Mouse (Mus musculus) cerebellum, postnatal 14 days (tissue): ENCODE data around the gene Mef2d.

Source experiments
- DNase-seq, 2 experiments: peaks; one replicate each; pipeline ENCODE4 v3.0.0; 2021; ENCODE audit warnings: mixed read lengths in 2 of 2

Mef2d gene

GRCm38 (mm10) chr3:88138336-88139242 lies 3.6 kb upstream of the Mef2d start:
- peak; percentile 93 to 97 for DNase-seq

GRCm38 (mm10) chr3:88139243-88140177 lies 2.7 kb upstream of the Mef2d start:
- peak; percentile 88 for DNase-seq

DNA sequence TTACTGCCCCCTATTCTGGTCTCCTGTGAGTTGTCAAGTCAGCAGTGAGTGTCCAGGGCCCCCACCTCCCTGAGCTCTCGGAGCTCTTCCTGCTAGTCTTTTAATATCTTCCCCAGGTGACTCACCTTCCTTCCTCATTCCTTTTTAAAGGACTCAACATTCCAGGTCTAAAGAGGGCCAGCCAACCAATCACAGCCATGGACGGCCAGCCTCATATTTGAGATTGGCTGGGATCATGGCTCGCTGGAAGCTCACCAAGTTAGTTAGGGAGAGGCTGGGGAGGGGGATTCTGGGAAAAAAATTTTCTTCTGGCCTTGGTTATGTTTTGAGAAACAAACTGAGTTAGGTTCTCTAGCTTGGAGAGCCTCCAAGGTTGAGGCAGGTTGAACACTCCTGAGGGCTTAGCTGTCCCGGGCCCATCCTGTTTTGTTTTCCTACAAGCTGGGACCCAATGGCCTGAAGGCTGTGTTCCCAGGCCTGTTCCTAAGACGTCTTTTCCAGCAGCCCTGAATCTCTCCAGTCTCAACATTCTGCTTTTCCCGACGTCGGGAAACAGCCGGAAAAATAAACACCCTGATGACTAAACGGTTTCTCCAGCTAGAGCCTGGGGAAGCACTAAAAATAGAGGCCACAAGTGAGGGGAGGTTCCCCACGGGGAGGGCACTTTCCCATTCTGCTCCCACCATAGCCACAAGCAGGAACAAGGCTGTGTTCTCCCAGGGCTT lies 1.8 kb upstream of the Mef2d start:
- peak; percentile 83 for DNase-seq

DNA sequence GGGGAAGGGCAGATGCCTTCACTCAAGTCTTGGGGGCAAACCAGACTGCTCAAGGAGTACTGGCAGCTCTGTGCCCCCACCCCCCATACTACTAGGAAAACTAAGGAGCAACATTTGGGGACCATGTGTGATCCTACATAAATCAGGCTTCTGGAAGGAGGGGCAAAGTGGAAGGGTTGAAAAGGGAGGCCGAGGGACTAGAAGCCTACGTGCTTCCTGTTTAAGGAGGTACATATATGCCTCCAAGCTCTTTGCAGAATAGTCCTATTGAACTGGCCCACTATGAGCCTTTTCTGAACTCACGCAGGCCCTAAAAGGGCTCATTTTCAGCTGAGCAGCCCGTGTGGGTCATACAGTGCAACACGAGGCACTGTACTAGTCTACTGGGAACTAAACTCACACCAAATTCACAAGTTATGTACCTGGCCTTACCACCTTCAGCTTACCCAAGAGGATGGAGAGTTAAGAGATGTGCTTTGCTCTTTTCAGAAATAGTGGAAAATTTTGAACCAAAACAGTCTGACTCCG lies 1.2 kb upstream of the Mef2d start:
- peak in 1 of 2 experiments; percentile 25 for DNase-seq

- DNase-seq = no peak
Observed at GRCm38 (mm10) chr3:88141439-88141786, 759 bp upstream of the Mef2d start.

DNA sequence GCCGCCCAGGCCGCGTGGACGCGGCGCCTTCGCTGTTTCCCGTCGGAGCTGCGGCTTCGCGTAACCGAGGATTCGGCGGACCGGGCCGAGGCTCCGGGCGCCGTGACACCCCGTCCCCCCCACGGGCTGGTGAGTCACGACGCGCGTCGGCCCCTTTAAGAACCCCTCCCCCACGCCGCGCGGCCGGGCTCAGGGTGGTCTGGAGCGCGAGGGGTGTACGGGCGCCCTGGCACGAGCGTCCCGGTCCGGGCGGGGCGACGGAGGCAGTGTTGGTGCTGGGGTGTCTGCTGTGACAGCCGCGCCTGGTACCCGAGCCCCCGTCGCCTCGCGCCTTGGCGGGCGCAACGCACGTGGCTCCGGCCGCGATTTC lies 359 bp downstream of the Mef2d start:
- DNase-seq = peak in 1 of 2 experiments; percentile 83

GRCm38 (mm10) chr3:88142916-88143771 lies 972 bp downstream of the Mef2d start:
- DNase-seq = peak; percentile 75 to 78

DNA sequence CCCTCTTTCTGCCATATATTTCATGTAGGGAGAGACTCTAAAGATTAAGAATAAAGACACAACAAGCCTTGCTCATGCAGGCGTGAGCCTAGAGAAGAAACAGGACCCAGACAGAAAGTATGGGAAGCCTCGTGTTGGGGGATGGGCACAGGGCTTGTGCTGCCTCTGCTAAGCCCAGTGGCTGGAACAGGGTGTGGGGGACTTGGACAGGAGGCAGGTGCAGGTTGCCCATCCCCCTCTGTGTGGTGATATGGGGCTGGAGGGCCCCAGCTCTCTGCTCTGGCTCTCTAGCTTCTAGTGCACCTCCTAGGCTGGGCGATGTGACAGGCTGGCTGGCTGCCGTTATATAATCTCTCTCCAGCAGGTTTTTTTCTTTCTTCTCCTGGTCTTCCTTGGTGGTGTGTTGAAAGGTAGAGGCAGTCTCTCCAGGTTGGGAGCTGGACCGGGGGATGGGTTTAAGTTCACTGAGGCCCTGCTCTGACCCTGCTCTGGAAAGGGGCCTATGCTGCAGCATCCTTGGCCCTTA lies 1.9 kb downstream of the Mef2d start:
- peak; percentile 71 to 74 for DNase-seq

GRCm38 (mm10) chr3:88144648-88145410 lies 2.7 kb downstream of the Mef2d start:
- peak in 1 of 2 experiments; percentile 27 for DNase-seq

DNA sequence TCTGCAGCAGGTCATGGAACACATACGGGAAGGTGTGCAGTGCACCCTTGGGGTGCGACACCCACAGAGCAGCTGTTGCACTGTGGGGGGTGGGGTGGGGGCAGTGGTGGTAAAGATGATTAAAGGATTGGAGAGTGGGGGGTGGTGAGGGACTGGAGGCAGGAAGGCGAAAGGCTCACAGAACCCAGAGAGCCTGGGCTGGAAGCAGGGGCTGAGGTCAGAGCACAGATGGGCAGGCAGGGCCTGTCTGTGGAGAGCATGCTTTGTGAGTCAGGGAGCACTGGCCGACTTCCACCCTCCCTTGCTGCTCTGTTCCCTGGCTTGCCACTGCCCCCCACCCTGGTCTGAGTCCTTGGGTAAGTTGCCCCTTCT lies 3.2 kb downstream of the Mef2d start:
- DNase-seq = peak; percentile 63 to 75

DNA sequence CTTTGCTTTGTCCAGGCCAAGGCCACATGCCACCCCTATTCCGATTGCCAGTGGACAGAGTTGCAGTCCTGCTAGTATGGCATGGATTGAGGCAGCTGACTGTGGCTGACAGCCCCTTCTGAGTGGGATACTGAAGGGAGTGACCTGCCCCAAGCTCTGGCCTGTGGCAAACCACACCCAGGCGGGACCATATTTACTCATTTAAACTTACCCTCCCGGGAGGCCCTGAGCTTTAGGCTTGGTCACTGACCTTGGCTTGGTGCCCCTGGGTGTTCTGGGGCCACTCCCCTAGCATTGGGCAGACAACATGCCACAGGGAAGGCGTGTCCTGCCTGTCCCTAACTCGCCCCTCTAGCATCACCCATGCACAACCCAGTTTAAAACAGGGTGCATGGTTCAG lies 3.8 kb downstream of the Mef2d start:
- peak; percentile 40 to 42 for DNase-seq

GRCm38 (mm10) chr3:88146376-88147112 lies 4.4 kb downstream of the Mef2d start:
- no peak for DNase-seq

GRCm38 (mm10) chr3:88147444-88147843 lies 5.3 kb downstream of the Mef2d start:
- peak; percentile 10 to 18 for DNase-seq

DNA sequence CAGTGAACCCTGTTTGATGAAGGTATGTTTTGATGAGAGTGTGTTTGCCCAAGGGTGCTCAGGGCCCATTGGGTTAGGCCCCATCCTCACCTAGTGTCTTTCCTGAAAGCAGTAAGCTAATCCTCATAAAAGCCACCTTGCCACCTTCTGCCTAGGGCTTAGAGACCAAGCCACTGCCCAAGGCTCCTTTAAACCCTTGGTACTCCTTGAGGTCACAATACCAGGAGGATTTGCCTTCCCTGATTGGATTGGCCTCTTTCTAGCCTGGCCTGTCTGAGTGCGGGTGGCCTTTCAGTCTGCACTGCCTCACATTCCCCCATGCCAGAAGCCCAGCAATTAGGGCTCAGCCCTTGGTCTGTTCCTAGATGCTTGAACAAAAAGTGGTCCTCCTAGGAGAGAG lies 5.7 kb downstream of the Mef2d start:
- DNase-seq = no peak

DNA sequence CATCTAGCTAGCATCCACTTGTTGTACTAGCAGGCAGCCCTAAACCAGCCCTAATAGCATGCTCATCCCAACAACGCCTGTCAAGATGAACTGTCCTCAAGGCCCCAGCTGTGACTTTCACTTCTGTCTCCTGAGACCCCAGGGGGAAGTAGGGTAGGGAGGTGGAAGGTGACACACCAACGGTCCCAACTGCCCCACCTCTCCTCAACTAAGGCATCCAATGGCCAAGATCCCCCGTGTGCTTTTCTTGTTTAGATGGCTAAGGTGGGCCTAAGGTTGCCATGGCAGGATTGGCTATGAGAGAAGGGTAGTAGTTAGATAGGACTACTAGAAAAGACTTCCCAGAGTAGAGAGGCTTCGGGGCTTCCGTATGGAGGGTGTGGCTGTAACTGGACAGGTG lies 6.2 kb downstream of the Mef2d start:
- no peak for DNase-seq

GRCm38 (mm10) chr3:88148776-88149509 lies 6.8 kb downstream of the Mef2d start:
- DNase-seq = peak; percentile 70 to 78

DNA sequence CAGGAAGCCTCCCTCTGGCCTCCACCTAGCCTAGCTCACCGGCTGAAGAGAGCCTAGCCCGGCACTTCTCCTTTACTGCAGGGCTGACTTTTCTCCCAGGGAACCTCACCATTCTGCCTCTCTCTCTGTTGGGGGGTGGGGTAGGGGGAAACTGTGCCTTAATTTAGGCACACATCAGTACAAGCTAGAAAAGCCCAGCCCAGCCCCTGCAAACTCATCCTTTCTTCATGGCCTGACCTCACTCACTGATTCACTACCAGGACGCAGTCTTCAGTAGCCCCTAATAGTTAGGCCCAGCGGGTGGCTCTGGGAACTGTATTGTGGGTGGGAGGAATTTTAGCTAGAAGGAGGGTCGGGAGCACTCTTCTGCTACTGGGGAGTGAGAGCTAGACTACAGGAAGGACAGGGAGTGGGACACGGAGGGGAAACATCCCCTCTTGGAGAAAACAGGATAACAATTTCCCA lies 7.4 kb downstream of the Mef2d start:
- DNase-seq = peak in 1 of 2 experiments; percentile 39

- DNase-seq = peak; percentile 75 to 82
Observed at GRCm38 (mm10) chr3:88150061-88150998, 8.2 kb downstream of the Mef2d start.
